Mouse (Mus musculus) hindbrain, embryonic 13.5 days (tissue): Measurements from ENCODE around the gene Col15a1. TPM values are rescaled to one million over a fixed set of nuclear protein-coding genes. Genes with fewer than 3 reads are reported as not detected.

Experiments used
- ATAC-seq: fragments of 200-750 bp; cut with Nextera tagmentation; 2 replicates; pipeline ENCODE4 v1.8.0; 2017; ENCODE audit warnings: moderate TSS enrichment; ENCODE audit not compliant: low FRiP score
- H3K27ac ChIP-seq: fragments of 300-500 bp; sonication (generic); 2 replicates; pipeline ENCODE4 v1.5.1; 2015; ENCODE audit warnings: inconsistent platforms, mild to moderate bottlenecking, moderate library complexity
- H3K27me3 ChIP-seq: fragments of 300-500 bp; sonication (generic); 2 replicates; pipeline ENCODE4 v1.6.1; 2015; ENCODE audit warnings: mild to moderate bottlenecking, inconsistent platforms
- H3K36me3 ChIP-seq: fragments of 300-500 bp; sonication (generic); 2 replicates; pipeline ENCODE4 v1.6.1; 2015; ENCODE audit warnings: mild to moderate bottlenecking, inconsistent platforms
- H3K4me1 ChIP-seq: fragments of 300-500 bp; sonication (generic); replicated peaks from 2 replicates; pipeline ENCODE4 v1.6.1; 2015; ENCODE audit warnings: inconsistent platforms
- H3K4me2 ChIP-seq: fragments of 300-500 bp; sonication (generic); 2 replicates; pipeline ENCODE4 v1.6.1; 2015; ENCODE audit warnings: inconsistent platforms, mild to moderate bottlenecking, moderate library complexity
- H3K4me3 ChIP-seq: fragments of 300-500 bp; sonication (generic); 2 replicates; pipeline ENCODE4 v1.5.1; 2015; ENCODE audit warnings: mild to moderate bottlenecking, inconsistent platforms
- H3K9ac ChIP-seq: fragments of 300-500 bp; sonication (generic); 2 replicates; pipeline ENCODE4 v1.6.1; 2015; ENCODE audit warnings: mild to moderate bottlenecking, inconsistent platforms
- H3K9me3 ChIP-seq: fragments of 300-500 bp; sonication (generic); 2 replicates; pipeline ENCODE4 v1.6.1; 2016; ENCODE audit warnings: inconsistent platforms
- WGBS: fragments of 180-500 bp; shearing (Covaris S2); methylation state at CpG from one replicate; pipeline ENCODE4 v1.1.7; 2015; 5-methylcytosine and 5-hydroxymethylcytosine counted together
- polyA plus RNA-seq: library from polyadenylated mRNA; unstranded; fragments of >200 nt; fragmentation: Nextera tagmentation; extraction: Ambion mirVana; gene quantifications from 2 replicates; pipeline ENCODE4 v1.2.1, GENCODE M21; 2015

Col15a1 gene
- polyA plus RNA-seq, 1 experiment from 2014 or later: 3.7 TPM

DNA sequence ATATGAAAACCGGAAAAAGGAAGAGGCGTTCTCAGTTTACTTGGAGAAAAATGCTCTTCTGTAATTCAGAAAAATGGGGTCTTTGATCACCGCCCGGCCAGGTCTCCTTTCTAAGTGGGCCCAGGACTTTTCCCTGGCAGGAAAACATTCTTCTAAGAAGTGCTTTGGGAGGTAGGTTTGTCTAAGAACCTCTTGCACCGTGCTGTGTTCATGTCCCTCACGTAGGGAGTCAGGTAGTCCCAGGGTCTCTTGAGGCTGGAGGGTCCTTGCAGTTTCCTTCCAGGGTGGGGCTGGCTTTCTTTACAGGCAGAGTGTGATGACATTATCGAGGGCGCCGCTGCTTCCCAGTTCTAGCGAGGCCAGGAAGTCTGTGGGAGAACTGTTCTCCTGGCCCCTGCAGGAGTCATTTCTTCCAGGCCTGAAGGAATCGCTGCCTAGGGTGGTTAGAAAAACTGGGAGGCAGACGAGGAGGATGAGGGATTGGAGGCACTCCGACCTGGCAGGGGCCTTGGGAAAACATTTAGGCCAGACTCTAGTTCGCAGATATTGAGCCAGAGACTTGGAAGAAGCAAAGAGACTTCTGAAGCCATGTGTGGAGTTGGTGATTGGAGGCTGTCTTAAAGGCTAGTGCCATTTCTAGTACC lies 25.4 kb downstream of the Col15a1 start:
- no peak overlapping the region for H3K4me3 ChIP-seq
- H3K36me3 ChIP-seq: no peaks in the 10 kb centered on the region
- no peak for ATAC-seq
- H3K27me3 ChIP-seq: no peaks in the 10 kb centered on the region; the same call in 1 of the 2 replicates
- H3K4me2 ChIP-seq: no peak overlapping the region
- 78% methylated on average over 14 of the region's 14 CpGs for WGBS
- H3K27ac ChIP-seq: no peak overlapping the region
- no peaks in the 10 kb centered on the region for H3K9me3 ChIP-seq
- peaks cover 14% of the 10 kb centered on the region for H3K4me1 ChIP-seq
- no peak overlapping the region for H3K9ac ChIP-seq

DNA sequence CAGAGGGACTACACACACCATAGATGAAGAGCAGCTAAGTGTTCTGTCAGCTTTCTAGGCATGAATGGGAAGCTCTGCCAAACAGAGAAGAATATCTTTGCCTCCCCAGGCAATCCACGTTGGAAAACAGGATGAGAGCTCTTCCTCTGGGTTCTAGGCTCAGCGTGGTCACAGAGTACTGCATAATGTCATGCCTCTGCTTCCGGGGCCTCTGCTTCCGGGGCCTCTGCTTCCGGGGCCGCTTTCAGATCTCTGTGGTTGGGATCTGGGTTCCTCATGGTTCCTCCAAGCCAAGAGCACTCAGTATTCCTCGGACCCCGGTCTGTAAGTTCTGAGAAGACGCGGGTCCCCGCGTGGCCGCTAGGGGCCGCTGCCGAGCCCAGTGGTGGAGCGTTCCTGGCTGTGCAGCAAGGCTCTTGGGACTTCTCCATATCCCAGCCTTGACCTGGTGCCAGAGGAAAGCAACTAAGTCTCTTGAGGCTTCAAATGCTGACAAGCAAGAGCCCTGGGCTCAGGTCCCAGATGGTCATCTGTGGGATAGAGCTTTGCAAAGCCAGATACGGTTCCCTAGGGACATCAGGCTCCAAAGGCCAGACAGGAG lies 26.8 kb downstream of the Col15a1 start:
- Histone ChIP-seq H3K9ac (no peak overlapping the region), H3K27me3 (no peaks in the 10 kb centered on the region; the same call in 1 of the 2 replicates), H3K4me3 (no peak overlapping the region), H3K4me1 (peaks cover 14% of the 10 kb centered on the region), H3K36me3 (no peaks in the 10 kb centered on the region), H3K27ac (0 out of 2 replicates have a peak overlapping the region, but pooled peaks have one; percentile 23), H3K4me2 (no peak overlapping the region), H3K9me3 (no peaks in the 10 kb centered on the region)
- 29% methylated on average over 17 of the region's 17 CpGs for WGBS
- 0 out of 2 replicates have a peak, but pooled peaks have one; percentile 17 for ATAC-seq

DNA sequence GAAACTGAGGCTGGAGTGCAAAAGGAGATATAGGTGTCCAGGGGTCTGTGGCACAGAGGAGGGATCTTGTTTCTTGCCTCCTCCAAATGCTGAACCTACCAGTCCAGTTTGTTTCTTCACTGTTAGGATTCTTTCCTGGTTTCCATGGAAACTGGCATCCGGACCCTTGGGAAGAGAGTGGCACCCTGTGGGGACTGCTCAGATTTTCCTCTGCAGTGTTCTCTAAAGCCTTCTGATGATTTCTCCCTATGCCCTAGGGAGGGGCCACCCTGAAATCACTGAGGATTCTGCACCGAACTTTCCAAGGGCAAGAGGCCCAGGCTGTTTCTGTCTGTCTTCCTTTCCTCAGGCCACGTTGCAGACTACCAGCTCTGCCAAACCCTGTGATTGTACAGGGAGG lies 27.4 kb downstream of the Col15a1 start:
- no peaks in the 10 kb centered on the region for H3K36me3 ChIP-seq
- ATAC-seq: peak; percentile 63; the same call in 1 of the 2 replicates
- no peaks in the 10 kb centered on the region for H3K9me3 ChIP-seq
- H3K4me3 ChIP-seq: no peak overlapping the region
- no peaks in the 10 kb centered on the region; the same call in 1 of the 2 replicates for H3K27me3 ChIP-seq
- 0 out of 2 replicates have a peak overlapping the region, but pooled peaks have one; percentile 23 for H3K27ac ChIP-seq
- no peak overlapping the region for H3K4me2 ChIP-seq
- no peak overlapping the region for H3K9ac ChIP-seq
- 12% methylated on average over 3 of the region's 3 CpGs for WGBS
- H3K4me1 ChIP-seq: peaks cover 14% of the 10 kb centered on the region

DNA sequence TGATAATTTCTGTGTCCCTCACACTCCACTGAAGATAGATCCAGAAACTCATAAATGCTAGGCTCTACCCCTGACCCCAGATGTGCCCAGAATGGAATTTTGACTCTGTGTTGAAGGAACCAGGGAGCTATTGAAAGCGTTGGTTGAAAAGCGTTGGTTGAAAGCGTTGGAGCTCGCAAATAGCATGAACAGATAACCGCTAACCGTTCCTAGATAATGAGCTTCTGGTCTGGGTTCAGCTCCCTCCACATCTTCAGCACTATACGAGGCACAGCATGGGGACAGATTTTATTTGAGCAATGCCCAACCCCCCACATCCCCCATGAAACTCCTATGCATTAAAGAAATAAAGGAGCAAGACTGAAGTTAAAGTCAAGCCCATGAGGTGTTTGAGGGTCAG lies 28.1 kb downstream of the Col15a1 start:
- Histone ChIP-seq H3K36me3 (no peaks in the 10 kb centered on the region), H3K27me3 (no peaks in the 10 kb centered on the region; the same call in 1 of the 2 replicates), H3K9ac (no peak overlapping the region), H3K9me3 (no peaks in the 10 kb centered on the region), H3K27ac (no peak overlapping the region), H3K4me1 (peaks cover 14% of the 10 kb centered on the region), H3K4me3 (no peak overlapping the region), H3K4me2 (no peak overlapping the region)
- no peak for ATAC-seq
- 79% methylated on average over 7 of the region's 7 CpGs for WGBS

DNA sequence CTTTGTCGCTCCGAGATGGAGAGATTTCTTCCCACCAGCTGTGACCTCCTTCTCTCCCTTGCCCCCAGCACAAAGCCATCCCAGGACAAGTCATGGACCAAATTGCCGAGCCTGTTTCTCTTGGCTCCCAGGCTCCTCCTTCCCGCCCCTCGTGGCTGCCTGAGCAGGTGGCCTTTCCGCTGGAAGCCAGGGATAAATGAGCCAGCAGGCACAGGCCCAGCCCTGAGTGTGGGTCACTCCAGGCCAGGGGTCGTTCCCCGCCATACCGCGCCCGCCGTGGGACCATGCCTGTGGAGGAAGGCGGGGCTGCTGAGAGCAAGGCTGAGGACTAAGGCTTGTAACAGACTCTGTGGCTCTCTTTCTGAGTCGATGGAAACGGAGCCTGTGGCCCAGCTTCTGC lies 29.3 kb downstream of the Col15a1 start:
- no peak overlapping the region for H3K4me3 ChIP-seq
- no peaks in the 10 kb centered on the region for H3K36me3 ChIP-seq
- no peak overlapping the region for H3K9ac ChIP-seq
- H3K9me3 ChIP-seq: no peaks in the 10 kb centered on the region
- WGBS: 34% methylated on average over 15 of the region's 15 CpGs
- no peak overlapping the region for H3K4me2 ChIP-seq
- ATAC-seq: no peak
- no peaks in the 10 kb centered on the region; the same call in 1 of the 2 replicates for H3K27me3 ChIP-seq
- no peak overlapping the region for H3K27ac ChIP-seq
- H3K4me1 ChIP-seq: peaks cover 14% of the 10 kb centered on the region

DNA sequence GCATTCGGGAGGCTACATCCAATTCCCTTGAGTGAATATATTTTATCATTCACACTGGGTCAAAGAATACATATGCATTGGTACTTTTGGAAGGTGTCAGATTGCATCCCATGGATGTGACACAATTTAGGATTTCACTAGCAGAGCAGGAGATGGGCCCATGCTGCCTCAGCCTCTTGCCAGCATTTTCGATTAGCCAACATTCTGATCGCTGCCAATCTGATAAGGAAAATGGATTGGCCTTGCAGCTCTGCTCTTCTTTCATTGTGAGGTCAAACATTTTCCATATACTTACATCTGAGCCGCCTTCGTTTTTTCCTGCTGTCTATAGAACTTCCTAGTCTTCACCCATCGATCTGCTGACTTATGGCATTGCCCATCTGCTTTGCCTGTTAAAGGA lies 31.2 kb downstream of the Col15a1 start:
- Histone ChIP-seq H3K9ac (no peak overlapping the region), H3K4me2 (no peak overlapping the region), H3K27me3 (peaks cover 3% of the 10 kb centered on the region; the same call in 1 of the 2 replicates), H3K4me1 (peaks cover 16% of the 10 kb centered on the region), H3K9me3 (no peaks in the 10 kb centered on the region), H3K36me3 (no peaks in the 10 kb centered on the region), H3K4me3 (no peak overlapping the region), H3K27ac (no peak overlapping the region)
- ATAC-seq: no peak
- 81% methylated on average over 6 of the region's 6 CpGs for WGBS

DNA sequence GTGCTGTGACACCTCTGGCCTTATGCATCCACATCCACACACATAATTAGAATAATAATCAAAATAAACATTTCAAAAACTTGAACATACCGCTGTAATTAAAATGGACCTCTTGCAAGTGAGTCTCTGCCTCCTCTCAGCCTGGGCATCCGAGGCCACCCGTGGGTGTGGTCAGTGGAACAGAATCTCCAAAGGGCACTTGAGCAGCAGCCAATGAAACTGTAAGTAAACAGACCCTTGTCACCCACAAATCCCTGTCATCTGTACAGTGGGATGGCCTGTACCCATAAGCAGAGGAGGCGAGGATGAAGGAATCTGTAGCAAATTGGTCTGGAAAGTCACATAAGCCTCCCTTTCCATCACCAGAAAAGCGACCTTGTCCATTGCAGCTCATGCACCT lies 32.9 kb downstream of the Col15a1 start:
- ATAC-seq: no peak
- no peaks in the 10 kb centered on the region for H3K9me3 ChIP-seq
- no peak overlapping the region for H3K4me2 ChIP-seq
- no peaks in the 10 kb centered on the region for H3K36me3 ChIP-seq
- 0 out of 2 replicates have a peak, but pooled peaks cover 3% of the 10 kb centered on the region for H3K27me3 ChIP-seq
- H3K27ac ChIP-seq: no peak overlapping the region
- 83% methylated on average over 5 of the region's 5 CpGs for WGBS
- no peak overlapping the region for H3K9ac ChIP-seq
- no peak overlapping the region for H3K4me3 ChIP-seq
- peaks cover 9% of the 10 kb centered on the region for H3K4me1 ChIP-seq

DNA sequence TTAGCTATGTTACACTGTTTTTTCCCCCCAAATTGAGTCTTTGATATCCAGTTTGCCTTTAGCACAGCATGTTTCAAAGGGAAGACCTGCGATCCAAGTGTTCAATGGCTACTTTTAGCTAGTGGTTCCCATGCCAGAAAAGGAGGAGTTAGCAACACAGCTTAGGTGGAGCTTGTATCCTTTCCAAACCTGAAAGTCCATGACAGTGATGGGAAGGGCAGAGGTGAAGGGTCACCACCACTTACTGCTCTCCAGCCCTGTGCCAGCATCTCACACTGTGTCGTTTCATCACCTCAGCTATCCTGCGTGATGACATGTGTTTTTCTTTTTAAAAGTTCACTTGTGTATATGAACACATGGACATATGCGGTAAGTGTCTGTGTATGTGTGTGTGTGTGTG lies 34.2 kb downstream of the Col15a1 start:
- peaks cover 8% of the 10 kb centered on the region for H3K4me1 ChIP-seq
- no peak overlapping the region for H3K9ac ChIP-seq
- H3K27ac ChIP-seq: no peak overlapping the region
- no peak overlapping the region for H3K4me3 ChIP-seq
- WGBS: 86% methylated on average over 4 of the region's 4 CpGs
- H3K27me3 ChIP-seq: 0 out of 2 replicates have a peak, but pooled peaks cover 3% of the 10 kb centered on the region
- H3K4me2 ChIP-seq: no peak overlapping the region
- no peak for ATAC-seq
- no peaks in the 10 kb centered on the region for H3K36me3 ChIP-seq
- H3K9me3 ChIP-seq: no peaks in the 10 kb centered on the region

DNA sequence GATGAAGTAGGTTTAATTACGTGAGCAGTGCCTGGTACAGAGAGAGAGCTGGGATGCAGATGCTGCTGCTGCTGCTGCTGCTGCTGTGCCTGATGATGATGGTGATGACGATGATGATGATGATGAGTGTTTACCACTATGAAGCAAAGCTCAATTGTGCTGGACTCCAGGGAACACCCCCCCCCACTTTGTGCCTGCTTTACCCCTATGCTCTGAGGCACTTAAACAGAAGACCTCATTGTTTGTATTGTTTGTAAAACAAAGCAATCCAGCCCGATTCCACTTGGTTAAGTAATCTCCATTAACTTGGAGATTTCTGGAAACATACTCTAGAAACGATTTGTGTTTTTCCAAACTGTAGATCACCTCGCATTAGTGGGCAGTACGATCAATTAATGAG lies 36.7 kb downstream of the Col15a1 start:
- no peaks in the 10 kb centered on the region for H3K9me3 ChIP-seq
- H3K27ac ChIP-seq: no peak overlapping the region
- H3K9ac ChIP-seq: no peak overlapping the region
- 51% methylated on average over 6 of the region's 6 CpGs for WGBS
- 0 out of 2 replicates have a peak, but pooled peaks cover 3% of the 10 kb centered on the region for H3K27me3 ChIP-seq
- ATAC-seq: no peak
- no peak overlapping the region for H3K4me3 ChIP-seq
- H3K4me1 ChIP-seq: peaks cover 4% of the 10 kb centered on the region; the same call in 1 of the 2 replicates
- no peak overlapping the region for H3K4me2 ChIP-seq
- no peaks in the 10 kb centered on the region for H3K36me3 ChIP-seq

DNA sequence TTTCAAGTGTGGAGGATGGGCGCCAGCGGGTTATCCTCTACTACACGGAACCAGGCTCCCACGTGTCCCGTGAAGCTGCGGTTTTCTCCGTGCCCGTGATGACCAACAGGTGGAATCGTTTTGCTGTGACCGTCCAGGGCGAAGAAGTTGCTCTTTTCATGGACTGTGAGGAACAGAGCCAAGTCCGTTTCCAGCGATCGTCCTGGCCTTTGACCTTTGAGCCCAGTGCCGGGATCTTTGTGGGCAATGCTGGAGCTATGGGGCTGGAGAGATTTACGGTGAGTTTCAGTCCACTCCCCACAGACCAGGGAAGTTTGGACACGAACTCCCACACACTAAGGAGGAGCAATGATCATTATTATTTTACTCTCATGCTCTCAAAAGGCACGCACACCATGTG lies 37.7 kb downstream of the Col15a1 start:
- no peak overlapping the region for H3K4me2 ChIP-seq
- no peaks in the 10 kb centered on the region for H3K36me3 ChIP-seq
- peaks cover 4% of the 10 kb centered on the region; the same call in 1 of the 2 replicates for H3K4me1 ChIP-seq
- ATAC-seq: no peak
- no peak overlapping the region for H3K27ac ChIP-seq
- H3K9ac ChIP-seq: no peak overlapping the region
- 0 out of 2 replicates have a peak, but pooled peaks cover 3% of the 10 kb centered on the region for H3K27me3 ChIP-seq
- no peaks in the 10 kb centered on the region for H3K9me3 ChIP-seq
- H3K4me3 ChIP-seq: no peak overlapping the region
- WGBS: 94% methylated on average over 18 of the region's 18 CpGs

DNA sequence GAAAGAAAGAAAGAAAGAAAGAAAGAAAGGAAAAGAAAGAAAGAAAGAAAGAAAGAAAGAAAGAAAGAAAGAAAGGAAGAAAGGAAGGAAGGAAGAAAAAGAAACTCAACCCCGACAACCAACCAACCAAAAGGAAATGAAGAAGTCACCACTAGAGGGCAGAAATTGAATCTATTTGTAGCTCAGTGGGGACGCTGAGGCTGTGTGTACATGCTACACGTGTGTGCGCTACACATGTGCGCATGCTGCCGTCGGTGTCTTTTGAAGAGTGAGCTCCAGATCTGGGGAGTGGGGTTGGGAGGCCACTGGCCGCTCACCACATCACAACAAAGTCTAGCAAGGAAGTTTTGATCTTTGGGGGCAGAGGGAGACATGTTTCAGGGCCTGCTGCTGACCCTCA lies 38.9 kb downstream of the Col15a1 start:
- 75% methylated on average over 8 of the region's 8 CpGs for WGBS
- H3K9me3 ChIP-seq: no peaks in the 10 kb centered on the region
- ATAC-seq: no peak

DNA sequence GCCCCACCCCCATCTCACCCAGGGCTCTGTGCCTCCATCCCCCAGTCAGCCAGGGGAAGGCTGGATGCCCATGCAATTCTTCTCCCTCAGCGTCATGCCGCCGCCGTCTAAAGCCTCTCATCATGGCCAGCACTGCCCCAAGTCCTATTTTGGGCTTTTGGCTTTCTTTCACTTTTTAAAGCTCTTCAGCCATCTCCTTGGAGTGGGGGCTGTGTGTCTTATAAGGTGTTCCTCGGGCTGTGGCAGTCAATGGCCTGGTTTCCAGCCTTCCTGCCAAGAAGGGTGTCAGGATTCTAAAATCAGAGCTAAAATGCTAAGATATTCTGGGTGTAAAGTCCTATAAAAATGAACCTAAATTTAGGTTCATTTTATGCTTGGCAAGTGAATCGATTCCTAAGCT lies 39.6 kb downstream of the Col15a1 start:
- H3K9me3 ChIP-seq: no peaks in the 10 kb centered on the region
- no peak for ATAC-seq

More for the DNA sequence above, 38.9 kb downstream of the Col15a1 start:
- Histone ChIP-seq H3K36me3 (no peaks in the 10 kb centered on the region), H3K27me3 (0 out of 2 replicates have a peak, but pooled peaks cover 3% of the 10 kb centered on the region), H3K4me3 (no peak overlapping the region), H3K9ac (no peak overlapping the region), H3K4me2 (no peak overlapping the region), H3K4me1 (peaks cover 4% of the 10 kb centered on the region; the same call in 1 of the 2 replicates), H3K27ac (no peak overlapping the region)

More for the DNA sequence above, 39.6 kb downstream of the Col15a1 start:
- H3K36me3 ChIP-seq: no peaks in the 10 kb centered on the region
- no peak overlapping the region for H3K4me2 ChIP-seq
- H3K4me3 ChIP-seq: no peak overlapping the region
- 81% methylated on average over 6 of the region's 6 CpGs for WGBS
- no peak overlapping the region for H3K27ac ChIP-seq
- 0 out of 2 replicates have a peak, but pooled peaks cover 3% of the 10 kb centered on the region for H3K27me3 ChIP-seq
- H3K4me1 ChIP-seq: peaks cover 4% of the 10 kb centered on the region; the same call in 1 of the 2 replicates
- no peak overlapping the region for H3K9ac ChIP-seq
